Mouse (Mus musculus): Measurements from ENCODE around the gene Nalcn. TPM values are rescaled to one million over a fixed set of nuclear protein-coding genes. Genes with fewer than 3 reads are reported as not detected.

Gene Nalcn
- polyA plus RNA-seq, 1 experiment from 2014 or later, result 0.30 TPM

DNA sequence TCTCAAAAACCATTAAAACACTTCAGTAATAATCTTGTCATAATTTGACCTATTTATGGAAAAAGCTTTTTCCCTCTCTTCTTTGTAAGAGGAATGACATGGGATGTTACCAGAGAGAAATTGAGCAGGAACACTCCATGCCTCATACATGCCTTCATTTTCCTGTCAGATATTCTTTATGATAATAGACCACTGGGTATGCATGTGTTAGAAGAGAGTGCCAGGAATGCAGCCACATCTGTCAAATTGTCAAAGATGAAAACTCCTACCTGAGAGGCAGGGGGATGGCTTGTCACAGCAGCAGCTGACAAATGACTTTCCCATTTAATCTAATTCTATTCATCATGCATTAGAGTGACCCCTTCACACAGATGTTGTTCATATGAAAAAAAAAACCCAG lies 131.4 kb downstream of the Nalcn start:
- no peak for ATAC-seq (ENCODE audit: low FRiP score, low TSS enrichment)

GRCm38 (mm10) chr14:123488575-123489207 lies 138.3 kb downstream of the Nalcn start:
- Histone ChIP-seq H3K9me3 (ENCODE audit: control insufficient read depth, low read length) (no peaks in the 10 kb centered on the region), H3K27me3 (ENCODE audit: control insufficient read depth, insufficient read depth, low read length) (no peaks in the 10 kb centered on the region), H3K4me2 (replicated peaks; ENCODE audit: low read depth) (no peak overlapping the region), H3K4me1 (replicated peaks; ENCODE audit: control insufficient read depth, insufficient read depth) (no peaks in the 10 kb centered on the region), H3K9ac (ENCODE audit: low read length) (no peak overlapping the region), H3K36me3 (ENCODE audit: control insufficient read depth, insufficient read depth, low read length) (no peaks in the 10 kb centered on the region), H3K4me3 (ENCODE audit: low read depth, low read length) (no peak overlapping the region), H3K27ac (replicated peaks) (no peak overlapping the region)
- DNase-seq (ENCODE audit: low spot score), result no peak
- ATAC-seq (ENCODE audit: low FRiP score, low TSS enrichment), result no peak
- WGBS, result 36% methylated on average over 1 of the region's 1 CpGs
- TF ChIP-seq EP300 (optimal IDR thresholded peaks at IDR 0.05) (no peak), CTCF (IDR thresholded peaks at IDR 0.05; ENCODE audit: low read depth) (no peak)

More for the DNA sequence above, 131.4 kb downstream of the Nalcn start:
- no peaks in the 10 kb centered on the region for H3K36me3 ChIP-seq (ENCODE audit: control insufficient read depth, insufficient read depth, low read length)
- H3K9ac ChIP-seq (ENCODE audit: low read length), result no peak overlapping the region
- DNase-seq (ENCODE audit: low spot score), result no peak
- TF ChIP-seq CTCF (IDR thresholded peaks at IDR 0.05; ENCODE audit: low read depth) (no peak), EP300 (optimal IDR thresholded peaks at IDR 0.05) (no peak)
- no peaks in the 10 kb centered on the region for H3K4me1 ChIP-seq (replicated peaks; ENCODE audit: control insufficient read depth, insufficient read depth)
- H3K27me3 ChIP-seq (ENCODE audit: control insufficient read depth, insufficient read depth, low read length), result no peaks in the 10 kb centered on the region
- no peak overlapping the region for H3K4me2 ChIP-seq (replicated peaks; ENCODE audit: low read depth)
- no peaks in the 10 kb centered on the region for H3K9me3 ChIP-seq (ENCODE audit: control insufficient read depth, low read length)
- no peak overlapping the region for H3K4me3 ChIP-seq (ENCODE audit: low read depth, low read length)
- H3K27ac ChIP-seq (replicated peaks), result no peak overlapping the region

DNA sequence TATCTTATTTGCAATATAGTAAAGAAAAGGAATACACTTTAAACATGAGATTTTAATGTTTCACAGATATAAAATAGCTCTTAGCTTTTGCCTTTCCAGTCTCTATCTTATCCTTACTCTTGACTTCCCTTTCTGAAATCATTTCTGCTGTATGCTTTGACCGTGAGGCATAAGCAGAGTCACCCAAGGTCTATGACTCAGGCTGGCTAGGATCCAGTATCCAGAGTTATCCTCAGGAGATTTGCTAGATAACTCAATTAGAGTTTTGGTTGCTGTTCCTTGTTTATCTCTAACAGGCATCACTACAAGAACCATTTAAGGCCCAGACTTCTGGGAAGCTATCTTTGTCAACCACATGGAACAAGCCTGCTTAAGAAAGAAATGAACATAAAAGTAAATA lies 164.9 kb downstream of the Nalcn start:
- DNase-seq (ENCODE audit: low spot score) (no peak), ATAC-seq (ENCODE audit: low FRiP score, low TSS enrichment) (no peak)
- TF ChIP-seq EP300 (optimal IDR thresholded peaks at IDR 0.05), result no peak
- no peak for TF ChIP-seq CTCF (IDR thresholded peaks at IDR 0.05; ENCODE audit: low read depth)
- H3K4me1 ChIP-seq (replicated peaks; ENCODE audit: control insufficient read depth, insufficient read depth), result no peaks in the 10 kb centered on the region
- no peaks in the 10 kb centered on the region for H3K9me3 ChIP-seq (ENCODE audit: control insufficient read depth, low read length)
- no peak overlapping the region for H3K9ac ChIP-seq (ENCODE audit: low read length)
- H3K4me2 ChIP-seq (replicated peaks; ENCODE audit: low read depth), result no peak overlapping the region
- WGBS, result 56% methylated on average over 1 of the region's 1 CpGs
- H3K36me3 ChIP-seq (ENCODE audit: control insufficient read depth, insufficient read depth, low read length), result no peaks in the 10 kb centered on the region
- H3K27ac ChIP-seq (replicated peaks), result no peak overlapping the region
- H3K27me3 ChIP-seq (ENCODE audit: control insufficient read depth, insufficient read depth, low read length), result no peaks in the 10 kb centered on the region
- no peak overlapping the region for H3K4me3 ChIP-seq (ENCODE audit: low read depth, low read length)

DNA sequence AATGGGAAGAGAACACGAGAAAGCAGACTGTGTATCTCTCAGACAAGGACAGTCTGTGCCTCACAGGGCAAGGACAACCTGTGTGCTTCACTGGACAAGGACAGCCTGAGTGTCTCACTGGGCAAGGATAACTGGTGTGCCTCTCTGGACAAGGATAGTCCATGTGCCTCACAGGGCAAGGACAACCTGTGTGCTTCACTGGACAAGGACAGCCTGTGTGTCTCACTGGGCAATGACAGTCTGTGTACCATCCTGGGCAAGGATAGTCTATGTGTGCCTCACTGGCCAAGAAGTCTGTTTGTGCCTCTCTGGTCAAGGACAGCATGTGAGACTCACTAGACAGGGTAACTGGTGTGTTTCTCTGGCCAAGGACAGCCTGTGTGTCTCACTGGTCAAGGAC lies 180.9 kb downstream of the Nalcn start:
- Histone ChIP-seq H3K4me2 (replicated peaks; ENCODE audit: low read depth) (no peak overlapping the region), H3K27ac (replicated peaks) (no peak overlapping the region), H3K36me3 (ENCODE audit: control insufficient read depth, insufficient read depth, low read length) (no peaks in the 10 kb centered on the region), H3K27me3 (ENCODE audit: control insufficient read depth, insufficient read depth, low read length) (no peaks in the 10 kb centered on the region), H3K4me1 (replicated peaks; ENCODE audit: control insufficient read depth, insufficient read depth) (no peaks in the 10 kb centered on the region), H3K9me3 (ENCODE audit: control insufficient read depth, low read length) (no peaks in the 10 kb centered on the region), H3K9ac (ENCODE audit: low read length) (no peak overlapping the region), H3K4me3 (ENCODE audit: low read depth, low read length) (no peak overlapping the region)
- DNase-seq (ENCODE audit: low spot score) (no peak), ATAC-seq (ENCODE audit: low FRiP score, low TSS enrichment) (no peak)
- 71% methylated on average over 1 of the region's 1 CpGs for WGBS
- no peak for TF ChIP-seq CTCF (IDR thresholded peaks at IDR 0.05; ENCODE audit: low read depth)
- TF ChIP-seq EP300 (optimal IDR thresholded peaks at IDR 0.05), result no peak

- Histone ChIP-seq H3K36me3 (ENCODE audit: control insufficient read depth, insufficient read depth, low read length) (no peaks in the 10 kb centered on the region), H3K4me1 (replicated peaks; ENCODE audit: control insufficient read depth, insufficient read depth) (no peaks in the 10 kb centered on the region), H3K27me3 (ENCODE audit: control insufficient read depth, insufficient read depth, low read length) (no peaks in the 10 kb centered on the region), H3K4me2 (replicated peaks; ENCODE audit: low read depth) (no peak overlapping the region), H3K9me3 (ENCODE audit: control insufficient read depth, low read length) (no peaks in the 10 kb centered on the region), H3K9ac (ENCODE audit: low read length) (no peak overlapping the region), H3K27ac (replicated peaks) (no peak overlapping the region), H3K4me3 (ENCODE audit: low read depth, low read length) (no peak overlapping the region)
- ATAC-seq (ENCODE audit: low FRiP score, low TSS enrichment), result no peak
- DNase-seq (ENCODE audit: low spot score), result no peak
- TF ChIP-seq CTCF (IDR thresholded peaks at IDR 0.05; ENCODE audit: low read depth) (no peak), EP300 (optimal IDR thresholded peaks at IDR 0.05) (no peak)
- 41% methylated on average over 3 of the region's 3 CpGs for WGBS
These were observed 191.4 kb downstream of the Nalcn start for GRCm38 (mm10) chr14:123435542-123435941.

- no peak for TF ChIP-seq EP300 (optimal IDR thresholded peaks at IDR 0.05)
- no peak for TF ChIP-seq CTCF (IDR thresholded peaks at IDR 0.05; ENCODE audit: low read depth)
- Histone ChIP-seq H3K27me3 (ENCODE audit: control insufficient read depth, insufficient read depth, low read length) (no peaks in the 10 kb centered on the region), H3K9me3 (ENCODE audit: control insufficient read depth, low read length) (no peaks in the 10 kb centered on the region), H3K4me2 (replicated peaks; ENCODE audit: low read depth) (no peak overlapping the region), H3K4me3 (ENCODE audit: low read depth, low read length) (no peak overlapping the region), H3K4me1 (replicated peaks; ENCODE audit: control insufficient read depth, insufficient read depth) (no peaks in the 10 kb centered on the region), H3K36me3 (ENCODE audit: control insufficient read depth, insufficient read depth, low read length) (no peaks in the 10 kb centered on the region), H3K9ac (ENCODE audit: low read length) (no peak overlapping the region), H3K27ac (replicated peaks) (no peak overlapping the region)
- 87% methylated on average over 7 of the region's 7 CpGs for whole genome bisulfite sequencing
- DNase-seq (ENCODE audit: low spot score), result no peak
- no peak for ATAC-seq (ENCODE audit: low FRiP score, low TSS enrichment)
These were observed 250.6 kb downstream of the Nalcn start for GRCm38 (mm10) chr14:123376167-123376855.
